Comparison of ENCODE assay signal across 13 mouse cellular contexts in the genomic region with DNA sequence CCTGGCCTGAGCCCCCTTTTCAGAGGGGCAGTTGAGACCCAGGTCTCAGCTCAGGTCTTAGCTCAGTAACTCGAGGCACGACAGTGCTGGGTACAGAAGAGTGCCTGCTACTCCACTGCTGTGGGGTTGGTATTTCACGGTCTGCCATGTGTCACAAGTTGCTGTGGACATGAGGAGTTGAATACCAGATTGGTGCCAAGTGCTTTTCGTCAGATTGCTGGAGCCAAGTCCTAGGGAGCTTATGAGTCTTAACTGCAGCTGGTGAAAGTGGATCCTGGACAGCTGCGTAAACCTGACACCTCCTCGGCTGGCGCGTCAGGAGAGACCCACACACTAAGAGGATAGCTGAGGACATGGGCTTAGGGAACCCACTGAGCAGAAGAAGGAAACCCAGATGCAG. TPM values are rescaled to one million over a fixed set of nuclear protein-coding genes. Genes with fewer than 3 reads are reported as not detected.
DNase-seq lines count a peak whose midpoint lies in the region; ATAC-seq and TF ChIP-seq lines count a peak whose summit lies in the region.
"Had no signal": no experiment of that assay in that cellular context is flagged by ENCODE, and none has a peak within 500 bp of the region (broad histone marks: within the 10 kb centered on the region; RNA-seq: fewer than 3 reads in every experiment).

No protein-coding gene starts in this region.

- H3K4me3 ChIP-seq in heart, adult 2 months = no peak overlapping the region
- H3K4me3 ChIP-seq in limb, embryonic 14.5 days (replicated peaks; ENCODE audit: low read length) = no peak overlapping the region
- H3K4me3 ChIP-seq: forebrain, embryonic 10.5 days; neural tube, embryonic 13.5 days had no signal

- TF ChIP-seq EP300 in heart, adult 2 months (IDR thresholded peaks at IDR 0.05; ENCODE audit: insufficient read depth, low read depth, low read length) = peak; percentile 96

- TF ChIP-seq CTCF in heart, adult 2 months (IDR thresholded peaks at IDR 0.05) = no peak

- H3K27me3 ChIP-seq in heart, adult 2 months (ENCODE audit: control insufficient read depth, insufficient read depth, low read length) = no peaks in the 10 kb centered on the region
- no peaks in the 10 kb centered on the region for H3K27me3 ChIP-seq in limb, embryonic 14.5 days (ENCODE audit: control insufficient read depth, insufficient read depth, low read length)
- H3K27me3 ChIP-seq: neural tube, embryonic 13.5 days had no signal

- H3K79me2 ChIP-seq in heart, adult 2 months (replicated peaks; ENCODE audit: control insufficient read depth, insufficient read depth, low read length) = no peaks in the 10 kb centered on the region

- no peaks in the 10 kb centered on the region for H3K36me3 ChIP-seq in heart, adult 2 months (ENCODE audit: control insufficient read depth, insufficient read depth, low read length)
- H3K36me3 ChIP-seq in limb, embryonic 14.5 days (ENCODE audit: control insufficient read depth, insufficient read depth, low read length) = no peaks in the 10 kb centered on the region

- H3K27ac ChIP-seq in heart, adult 2 months = no peak overlapping the region
- no peak overlapping the region for H3K27ac ChIP-seq in limb, embryonic 14.5 days (replicated peaks; ENCODE audit: low read depth, low read length)
- H3K27ac ChIP-seq: forebrain, embryonic 10.5 days; neural tube, embryonic 13.5 days had no signal

- peak; percentile 18 for DNase-seq in right cerebral cortex, adult 18-20 months
- DNase-seq in right cerebral cortex, postnatal 25 days = no peak
- peak; percentile 38 to 72 for DNase-seq in heart, adult 2 months
- DNase-seq in limb, embryonic 14.5 days (ENCODE audit: low spot score) = peak; percentile 81
- DNase-seq in telencephalon, adult 2 months (ENCODE audit: low read depth, low spot score) = peak; percentile 32
- no peak for DNase-seq in cerebellum, postnatal 4 days (ENCODE audit: low spot score in 2 of 2)
- DNase-seq in T-cell, adult 2 months (ENCODE audit: low spot score) = no peak
- DNase-seq in layer of hippocampus, adult 18-20 months (ENCODE audit: low spot score in 2 of 2) = no peak
- DNase-seq: adrenal gland, adult 2 months; cerebellum, adult 8-10 months had no signal

- H3K9ac ChIP-seq in heart, adult 2 months (ENCODE audit: low read depth, low read length) = no peak overlapping the region
- H3K9ac ChIP-seq in limb, embryonic 14.5 days (ENCODE audit: low read depth, low read length, severe bottlenecking) = no peak overlapping the region
- H3K9ac ChIP-seq: neural tube, embryonic 13.5 days had no signal

- 57% methylated on average over 8 of the region's 8 CpGs for WGBS in heart, adult 2 months
- 55% methylated on average over 8 of the region's 8 CpGs for WGBS in limb, embryonic 14.5 days

- intact Hi-C loops in heart, adult 2 months (cut with DNase I) = no loop called here

- ATAC-seq in limb, embryonic 14.5 days (ENCODE audit: low FRiP score, low read depth) = peak; percentile 92
- ATAC-seq: hindbrain, embryonic 16.5 days had no signal

- H3K4me1 ChIP-seq in heart, adult 2 months (ENCODE audit: control insufficient read depth, insufficient read depth, low read length) = peaks cover 4% of the 10 kb centered on the region; the same call in 1 of the 2 replicates
- H3K4me1 ChIP-seq in limb, embryonic 14.5 days (ENCODE audit: control insufficient read depth, insufficient read depth, low read length) = peaks cover 5% of the 10 kb centered on the region; the same call in 1 of the 2 replicates
- H3K4me1 ChIP-seq: forebrain, embryonic 10.5 days; neural tube, embryonic 13.5 days had no signal

- no peaks in the 10 kb centered on the region for H3K9me3 ChIP-seq in limb, embryonic 14.5 days (ENCODE audit: control insufficient read depth, low read length)
- H3K9me3 ChIP-seq: forebrain, embryonic 10.5 days; neural tube, embryonic 13.5 days had no signal

- no peak for TF ChIP-seq POLR2A in heart, adult 2 months (IDR thresholded peaks at IDR 0.05; ENCODE audit: insufficient read depth, low read depth, low read length)
- TF ChIP-seq POLR2A in limb, embryonic 14.5 days (IDR thresholded peaks at IDR 0.05; ENCODE audit: borderline replicate concordance, extremely low read depth, insufficient read depth, insufficient read length) = no peak

- no peak overlapping the region for H3K4me2 ChIP-seq in limb, embryonic 14.5 days (replicated peaks; ENCODE audit: low read depth, low read length, severe bottlenecking)
- H3K4me2 ChIP-seq: neural tube, embryonic 13.5 days had no signal

RNA-seq across cellular contexts. Expression of gene Plekhh1, which starts 15.7 kb away (rescaled TPM):
- total RNA-seq in heart, adult 2 months (2021) = 1 to 10 TPM; 1.4 to 1.7 TPM
- 1.8 and 2.8 TPM in 2 replicates for polyA plus RNA-seq in heart, adult 2 months (2012; rRNA removed)
- 4.9 and 5.1 TPM in 2 replicates for polyA plus RNA-seq in limb, embryonic 14.5 days (2012; rRNA removed)
- 2.3 and 2.5 TPM in 2 replicates for polyA plus RNA-seq in limb, embryonic 14.5 days (2014; fragmentation: Nextera tagmentation; extraction: Ambion mirVana)
- total RNA-seq in layer of hippocampus, adult 18-20 months (2021) = 10 to 100 TPM; 19.1 to 20.1 TPM

RNA-seq across cellular contexts. Expression of gene Tmem229b, which starts 37.2 kb away (rescaled TPM):
- 1 to 10 TPM; 3.2 to 3.3 TPM for total RNA-seq in heart, adult 2 months (2021)
- polyA plus RNA-seq in heart, adult 2 months (2012; rRNA removed) = 4.2 and 9.8 TPM in 2 replicates
- 7.3 and 10.9 TPM in 2 replicates for polyA plus RNA-seq in limb, embryonic 14.5 days (2012; rRNA removed)
- 7.2 and 7.4 TPM in 2 replicates for polyA plus RNA-seq in limb, embryonic 14.5 days (2014; fragmentation: Nextera tagmentation; extraction: Ambion mirVana)
- total RNA-seq in layer of hippocampus, adult 18-20 months (2021) = 10 to 100 TPM; 26.4 to 26.5 TPM

RNA-seq across cellular contexts. Expression of gene Pigh, which starts 44.8 kb away (rescaled TPM):
- 1 to 10 TPM; 3.4 to 4.4 TPM for total RNA-seq in heart, adult 2 months (2021)
- 4.6 and 5.4 TPM in 2 replicates for polyA plus RNA-seq in heart, adult 2 months (2012; rRNA removed)
- polyA plus RNA-seq in limb, embryonic 14.5 days (2012; rRNA removed) = 18.9 and 23.1 TPM in 2 replicates
- polyA plus RNA-seq in limb, embryonic 14.5 days (2014; fragmentation: Nextera tagmentation; extraction: Ambion mirVana) = 29.4 and 31.2 TPM in 2 replicates
- 10 to 100 TPM in 1 of 2 experiments, 1 to 10 TPM in 1; 8.7 to 10.2 TPM for total RNA-seq in layer of hippocampus, adult 18-20 months (2021)

Comparison
In these comparisons a context has a peak if more than half of its experiments do, and no peak if none do; other contexts are left out.
1. DNase-seq: peak in right cerebral cortex, adult 18-20 months (single experiment), heart, adult 2 months (2 of 2), limb, embryonic 14.5 days (single experiment) and telencephalon, adult 2 months (single experiment); none in right cerebral cortex, postnatal 25 days (single experiment), cerebellum, postnatal 4 days (0 of 2), T-cell, adult 2 months (single experiment) and layer of hippocampus, adult 18-20 months (0 of 2).
2. RNA of gene Plekhh1, which starts 15.7 kb away (total RNA-seq): 19.1 to 20.1 TPM in layer of hippocampus, adult 18-20 months; 1.4 to 1.7 TPM in heart, adult 2 months; every median in the first group is over 4 times any median in the second.
3. RNA of gene Tmem229b, which starts 37.2 kb away (total RNA-seq): 26.4 to 26.5 TPM in layer of hippocampus, adult 18-20 months; 3.2 to 3.3 TPM in heart, adult 2 months; every median in the first group is over 4 times any median in the second.